Mouse (Mus musculus): Measurements from ENCODE around the gene Gstp2.

DNA sequence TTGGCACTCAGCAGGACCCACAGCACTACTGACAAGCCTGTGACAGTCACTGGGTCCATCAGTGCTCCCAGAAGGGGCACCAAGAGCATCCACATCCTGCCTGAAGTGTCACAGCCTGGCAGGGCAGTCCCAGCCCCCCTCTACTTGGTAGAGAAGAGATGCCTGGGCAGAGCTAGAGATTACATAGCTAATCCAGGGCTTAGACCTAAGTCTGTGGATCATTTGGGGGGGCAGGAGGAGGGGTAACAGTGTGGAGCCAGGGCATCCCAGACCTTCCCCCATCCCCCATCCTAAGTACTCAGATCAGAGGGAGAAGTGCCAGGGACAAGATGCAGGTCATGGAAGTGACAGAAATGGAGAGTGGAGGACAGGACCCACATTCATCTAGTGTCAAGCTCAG, 31.0 kb downstream of the Gstp2 start:
- no peak for TF ChIP-seq POLR2A (IDR thresholded peaks at IDR 0.05; ENCODE audit: borderline replicate concordance, insufficient read depth, low read length)
- no peak for TF ChIP-seq CTCF (IDR thresholded peaks at IDR 0.05; ENCODE audit: borderline replicate concordance, insufficient read depth, low read depth, low read length)

Measured in cerebellum, adult 2 months (tissue).